Mouse (Mus musculus): ENCODE results near the gene Zfp986.
"Not testable (repeated sequence)": the region's sequence is repeated elsewhere in the genome, so short reads cannot be mapped to it uniquely, and the experiment has no call there.

Zfp986 gene

GRCm38 (mm10) chr4:145868494-145868893 is at the start of gene Zfp986:
Gene Zfp986 (plus strand): TSS chr4:145868794.
- DNase-seq, result not testable (repeated sequence)

- not testable (repeated sequence) for DNase-seq
Measured at GRCm38 (mm10) chr4:145819946-145820345, 48.6 kb upstream of the Zfp986 start.

GRCm38 (mm10) chr4:145825606-145826005 is 43.0 kb upstream of the Zfp986 start:
- DNase-seq, result not testable (repeated sequence)

- DNase-seq, result not testable (repeated sequence)
Measured at GRCm38 (mm10) chr4:145831328-145832062, 37.1 kb upstream of the Zfp986 start.

DNA sequence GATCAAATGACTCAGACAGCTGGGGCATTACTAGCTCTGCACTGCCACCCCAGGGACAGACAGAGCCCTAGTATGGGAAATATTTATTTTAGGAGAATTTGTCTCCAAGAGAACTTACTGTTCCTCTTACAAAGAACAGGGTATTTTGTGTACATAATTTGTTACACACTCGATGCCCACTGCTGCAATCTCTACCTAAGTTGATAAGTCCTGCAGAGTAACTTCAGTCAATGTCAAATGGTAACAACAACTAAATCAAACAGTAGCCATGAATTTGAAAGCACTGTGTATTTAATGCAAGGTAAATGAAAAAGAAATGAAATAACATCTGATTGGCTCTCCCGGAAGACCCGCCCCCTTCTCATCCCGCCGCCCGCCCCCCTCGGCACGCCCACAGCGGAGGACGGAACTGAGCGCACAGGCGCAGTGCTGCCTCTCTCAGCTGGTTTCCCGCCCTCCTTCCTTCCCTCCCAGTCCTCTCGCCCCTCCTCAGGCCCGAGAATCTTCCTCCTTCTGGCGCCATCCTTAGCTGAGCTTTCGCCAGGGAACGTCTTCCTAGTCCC is 32.2 kb upstream of the Zfp986 start:
- DNase-seq, result not testable (repeated sequence)

- DNase-seq, result peak in 1 of 2 experiments; percentile 26
Measured at GRCm38 (mm10) chr4:145836863-145837440, 31.6 kb upstream of the Zfp986 start.

DNA sequence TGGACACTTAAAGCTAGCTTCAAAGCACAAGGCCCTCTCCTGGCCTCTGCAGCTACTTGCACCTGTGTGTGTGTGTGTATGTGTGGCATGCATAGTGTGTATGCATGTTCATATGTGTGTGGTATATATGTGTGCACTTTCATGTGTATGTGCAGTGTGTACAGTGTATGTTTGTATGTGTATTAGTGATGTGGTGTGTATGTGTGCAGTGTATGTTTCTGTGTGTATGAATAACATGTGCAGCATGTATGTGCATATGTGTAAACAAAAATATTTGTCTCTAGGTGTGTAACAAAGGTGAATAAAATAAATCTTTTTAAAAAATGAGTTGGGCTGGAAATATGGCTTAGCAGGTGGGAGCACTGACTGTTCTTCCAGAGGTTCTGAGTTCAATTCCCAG is 21.8 kb upstream of the Zfp986 start:
- not testable (repeated sequence) for DNase-seq

- not testable (repeated sequence) for DNase-seq
Measured at GRCm38 (mm10) chr4:145848183-145848890, 20.3 kb upstream of the Zfp986 start.

GRCm38 (mm10) chr4:145848891-145849214 is 19.7 kb upstream of the Zfp986 start:
- not testable (repeated sequence) for DNase-seq

DNA sequence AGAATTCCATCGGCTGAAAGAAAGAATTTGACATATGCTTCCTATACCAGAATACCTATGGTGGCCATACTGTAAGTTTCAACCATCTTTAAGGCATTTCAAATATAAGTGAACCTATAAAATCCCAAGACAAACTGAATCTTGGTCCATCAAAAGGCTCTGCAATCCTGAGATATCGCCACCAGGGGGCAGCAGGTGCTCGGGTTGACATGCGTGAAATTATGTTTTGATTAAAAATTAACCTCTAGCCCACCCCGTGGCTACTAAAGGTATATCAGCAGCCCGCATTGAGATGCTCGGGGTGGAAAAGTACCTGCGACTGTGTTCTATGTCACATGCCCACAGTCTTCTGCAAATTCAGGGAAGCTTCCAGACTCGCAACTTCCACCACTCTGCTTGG is 17.2 kb upstream of the Zfp986 start:
- DNase-seq, result not testable (repeated sequence)

- not testable (repeated sequence) for DNase-seq
Measured at GRCm38 (mm10) chr4:145863872-145864271, 4.7 kb upstream of the Zfp986 start.
